Mouse (Mus musculus) cortical plate, adult 2 months (tissue): ENCODE results near the gene Pafah1b1.

ENCODE experiments used
- CTCF ChIP-seq: fragments of 200-500 bp; IDR thresholded peaks from 2 replicates; pipeline ENCODE4 v1.5.1; 2011; ENCODE audit warnings: mild to moderate bottlenecking, control low read depth, low read length; ENCODE audit not compliant: insufficient read depth; ENCODE audit errors: extremely low read depth
- POLR2A ChIP-seq: fragments of 200-500 bp; IDR thresholded peaks from 2 replicates; pipeline ENCODE4 v1.6.1; 2011; ENCODE audit warnings: mild to moderate bottlenecking, low read length, control low read depth; ENCODE audit not compliant: insufficient read depth; ENCODE audit errors: extremely low read depth

DNA sequence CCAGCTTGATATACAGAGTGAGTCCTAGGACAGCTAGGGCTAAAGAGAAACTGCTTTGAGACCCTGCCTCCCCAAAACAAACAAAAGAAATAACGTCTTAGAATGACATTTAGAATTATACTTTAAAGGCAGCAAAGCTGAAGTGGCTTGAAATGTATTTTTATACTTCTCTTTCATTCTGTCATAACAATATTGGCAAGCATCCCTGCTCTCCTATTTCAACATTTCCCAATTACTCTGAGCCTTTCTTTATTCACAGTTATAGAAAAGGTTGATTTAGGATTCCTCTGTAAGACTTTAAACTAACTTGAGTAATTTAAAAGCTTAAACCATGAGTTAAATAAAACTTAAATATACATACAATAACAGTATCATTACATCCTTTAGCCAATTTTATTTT is 32.3 kb downstream of the Pafah1b1 start:
- TF ChIP-seq CTCF (no peak), POLR2A (no peak)
